Mouse (Mus musculus): ENCODE data around the gene Cyp2ab1. TPM values are rescaled to one million over a fixed set of nuclear protein-coding genes. Genes with fewer than 3 reads are reported as not detected.

The Cyp2ab1 gene
- polyA plus RNA-seq, 1 experiment = not detected

DNA sequence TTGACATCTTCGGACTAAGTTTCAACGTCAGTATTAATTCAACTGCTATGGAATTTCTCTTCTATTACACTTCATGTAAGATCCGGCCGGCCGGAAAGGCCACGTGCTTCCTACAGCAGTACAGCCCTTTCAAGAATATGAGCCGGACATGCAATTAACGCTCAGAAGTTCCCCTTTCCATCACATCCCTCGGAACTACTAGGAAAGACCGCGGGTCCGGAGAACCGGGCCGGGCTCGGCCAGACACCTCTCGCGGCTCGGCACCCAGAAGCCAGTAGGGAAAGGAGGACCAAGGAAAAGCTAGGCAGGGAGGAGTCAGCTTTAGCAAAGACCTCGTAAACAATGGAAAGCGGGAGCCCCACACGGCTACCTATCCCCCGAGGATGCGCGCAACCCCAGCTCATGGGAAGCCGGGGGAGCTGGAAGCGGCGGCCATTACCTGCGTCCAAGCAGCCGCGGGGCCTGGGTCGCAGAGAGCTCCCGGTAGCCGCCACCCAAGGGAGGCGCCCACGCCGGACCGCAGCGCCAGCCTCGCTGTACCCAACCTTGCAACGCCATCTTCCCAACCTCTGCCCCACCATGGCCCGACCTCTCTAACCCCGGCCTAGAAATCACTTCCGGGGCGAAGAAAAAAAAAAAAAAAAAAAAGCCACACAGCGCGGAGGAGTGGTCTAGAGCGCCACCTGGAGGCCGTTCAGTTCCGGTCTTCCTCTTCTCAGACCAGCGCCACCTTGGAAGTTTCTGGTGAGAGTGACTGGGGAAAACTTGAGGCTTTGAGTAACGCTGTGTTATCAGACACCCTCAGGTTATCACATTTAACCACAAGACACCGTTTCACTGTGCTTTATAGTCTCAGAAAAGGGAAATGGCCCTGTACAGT is 23.2 kb downstream of the Cyp2ab1 start, which contains the start of gene Parl:
Parl (minus strand) TSS at position 618 of the 880 bp plus-strand sequence.
- TF ChIP-seq GATA1 (IDR thresholded peaks at IDR 0.05; ENCODE audit: low read length) = peak; percentile 72

DNA sequence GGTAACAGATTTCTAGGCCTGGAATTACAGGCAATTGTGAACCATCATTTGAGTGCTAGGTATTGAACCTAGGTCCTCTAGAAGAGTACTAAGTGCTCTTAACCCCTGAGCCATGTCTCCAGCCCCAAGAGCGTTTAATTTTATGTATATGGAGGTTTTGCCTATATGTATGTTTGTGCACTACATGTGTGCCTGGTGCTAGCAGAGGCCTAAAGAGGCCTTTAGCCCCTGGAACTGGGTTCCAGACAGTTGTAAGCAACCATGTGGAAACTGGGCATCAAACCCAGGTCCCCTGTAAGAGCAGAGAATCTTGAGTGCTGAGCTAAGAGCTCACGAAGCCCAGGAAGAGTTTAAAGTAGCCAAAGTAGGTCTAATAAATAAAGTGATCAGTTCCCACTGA is 25.1 kb downstream of the Cyp2ab1 start:
- TF ChIP-seq GATA1 (IDR thresholded peaks at IDR 0.05; ENCODE audit: low read length) = no peak

DNA sequence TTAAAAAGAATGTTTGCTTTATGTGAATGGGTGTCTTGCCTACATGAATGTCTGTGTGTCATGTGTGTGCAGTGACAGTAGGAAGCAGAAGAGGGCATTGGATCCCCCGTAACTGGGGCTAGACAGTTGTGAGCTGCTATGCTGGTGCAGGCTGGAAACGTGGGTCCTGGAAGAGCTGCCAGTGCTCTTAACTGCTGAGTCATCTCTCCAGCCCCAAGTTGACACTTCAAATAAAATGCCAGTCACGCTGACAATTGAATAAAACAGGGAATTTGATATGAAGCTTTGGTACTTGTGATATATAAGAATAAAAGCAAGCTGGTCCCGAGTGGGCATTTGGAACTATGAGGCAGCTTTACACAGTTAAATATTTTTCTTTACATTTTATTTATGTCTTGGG is 45.0 kb downstream of the Cyp2ab1 start:
- TF ChIP-seq GATA1 (IDR thresholded peaks at IDR 0.05; ENCODE audit: low read length) = no peak

DNA sequence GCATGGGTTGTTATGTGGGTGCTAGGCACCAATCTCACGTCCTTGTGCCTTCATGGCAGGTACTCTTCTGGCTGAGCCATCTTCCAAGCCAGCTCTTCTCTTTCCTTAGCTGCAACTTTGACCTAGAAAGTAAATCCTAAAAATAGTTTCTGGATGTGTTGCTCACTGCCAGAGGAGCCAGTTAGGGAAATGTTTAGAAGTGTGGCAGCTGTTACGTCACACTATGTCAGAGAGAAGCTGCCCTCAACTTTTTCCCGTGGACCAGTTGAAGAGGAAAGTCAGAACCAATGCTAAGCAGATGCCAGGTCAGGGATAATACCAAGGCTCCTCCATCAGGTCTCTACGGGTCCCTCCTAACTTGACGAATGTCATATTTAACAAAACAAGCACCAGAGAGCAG is 45.8 kb downstream of the Cyp2ab1 start:
- TF ChIP-seq GATA1 (IDR thresholded peaks at IDR 0.05; ENCODE audit: low read length) = no peak

DNA sequence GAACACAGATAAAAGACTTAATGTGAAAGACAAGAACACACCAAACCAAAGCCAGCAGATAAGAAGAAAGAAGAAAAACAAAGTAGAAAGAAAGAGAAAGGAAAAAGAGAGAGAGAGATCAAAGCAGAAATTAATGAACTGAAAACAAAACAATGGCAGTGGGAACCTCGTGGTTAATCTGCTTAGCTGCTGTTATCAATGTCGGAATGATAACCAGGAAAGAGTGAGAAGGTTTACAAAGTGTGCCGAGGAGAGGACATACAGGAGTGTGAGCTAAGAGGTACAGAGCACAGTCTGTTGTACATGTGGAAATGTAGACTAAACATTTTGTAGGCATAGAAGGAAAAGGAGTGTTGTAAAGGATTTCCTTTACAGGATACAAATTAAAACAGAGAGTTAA is 52.2 kb downstream of the Cyp2ab1 start:
- TF ChIP-seq GATA1 (IDR thresholded peaks at IDR 0.05; ENCODE audit: low read length) = no peak

DNA sequence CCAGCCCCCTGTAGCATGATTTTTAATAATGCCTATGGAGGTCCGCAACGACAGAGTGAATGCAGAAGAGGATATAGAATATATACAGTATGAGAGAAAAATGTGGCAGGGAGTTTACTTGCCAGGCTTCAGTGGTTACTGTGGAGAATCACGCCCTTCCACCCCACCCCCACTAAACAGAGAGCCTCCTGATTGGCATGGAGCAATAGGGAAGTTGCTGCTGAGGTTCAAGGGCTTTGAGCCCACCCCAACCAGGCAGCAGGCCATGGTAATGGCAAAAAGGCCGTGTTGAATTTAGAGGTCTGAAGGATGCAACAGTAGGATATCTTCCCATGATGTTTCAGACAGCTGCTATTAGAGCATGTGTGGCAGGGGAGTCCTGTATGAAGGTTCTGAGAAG is 53.9 kb downstream of the Cyp2ab1 start:
- no peak for TF ChIP-seq GATA1 (IDR thresholded peaks at IDR 0.05; ENCODE audit: low read length)

DNA sequence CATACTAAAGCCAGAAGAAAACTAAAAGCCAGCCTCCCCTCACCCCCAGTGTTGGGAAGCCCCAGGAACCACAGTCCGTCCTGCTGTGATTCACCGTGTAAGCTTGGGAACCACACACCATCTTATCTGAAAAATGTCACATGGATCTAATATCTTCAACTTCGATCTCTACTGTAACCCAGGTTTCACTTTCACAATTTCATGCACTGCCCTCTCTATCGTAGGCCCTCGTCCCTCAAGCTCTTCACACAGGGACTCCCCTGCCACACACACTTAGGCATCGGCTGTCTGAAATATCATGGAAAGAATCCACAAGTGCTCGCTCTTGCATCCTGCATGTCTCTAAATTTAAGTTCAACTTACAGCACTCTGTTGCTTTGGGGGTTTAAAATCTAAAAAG is 60.1 kb downstream of the Cyp2ab1 start:
- TF ChIP-seq GATA1 (IDR thresholded peaks at IDR 0.05; ENCODE audit: low read length) = no peak

Other genes with a start within 250 kb of the Cyp2ab1 start
- 13.0 and 23.0 TPM in 2 replicates for gene Klhl24, start 227.9 kb downstream of the Cyp2ab1 start, polyA plus RNA-seq (2012)
- 34.2 and 47.6 TPM in 2 replicates for gene Yeats2, start 184.3 kb downstream of the Cyp2ab1 start, polyA plus RNA-seq (2012)
- not detected in 2 replicates for gene Map6d1, start 84.0 kb downstream of the Cyp2ab1 start, polyA plus RNA-seq (2012)
- gene Parl, start 23.0 kb downstream of the Cyp2ab1 start, polyA plus RNA-seq (2012) = 227 and 416 TPM in 2 replicates
- 5.3 and 6.1 TPM in 2 replicates for gene Abcc5, start 101.0 kb upstream of the Cyp2ab1 start, polyA plus RNA-seq (2012)
- 37.0 and 41.0 TPM in 2 replicates for gene Eif2b5, start 173.4 kb upstream of the Cyp2ab1 start, polyA plus RNA-seq (2012)
- 27.3 and 29.1 TPM in 2 replicates for gene Dvl3, start 191.6 kb upstream of the Cyp2ab1 start, polyA plus RNA-seq (2012)
- gene Ap2m1, start 210.1 kb upstream of the Cyp2ab1 start, polyA plus RNA-seq (2012) = 66.4 and 77.9 TPM in 2 replicates
- gene Abcf3, start 223.2 kb upstream of the Cyp2ab1 start, polyA plus RNA-seq (2012) = 31.7 and 40.6 TPM in 2 replicates